Mouse (Mus musculus): Measurements from ENCODE around the gene Myo1d. TPM values are rescaled to one million over a fixed set of nuclear protein-coding genes. Genes with fewer than 3 reads are reported as not detected.

Gene Myo1d
- polyA plus RNA-seq, 1 experiment from 2014 or later: 26.4 TPM

GRCm38 (mm10) chr11:80512313-80513056 is 267.3 kb downstream of the Myo1d start:
- H3K4me3 ChIP-seq (ENCODE audit: low read depth, low read length): no peak overlapping the region
- H3K9ac ChIP-seq (replicated peaks; ENCODE audit: low read depth): no peak overlapping the region
- no peak for TF ChIP-seq CTCF (IDR thresholded peaks at IDR 0.05)
- no peaks in the 10 kb centered on the region; the same call in 1 of the 2 replicates for H3K4me1 ChIP-seq (ENCODE audit: insufficient read depth, low read depth, low read length)
- H3K27me3 ChIP-seq (replicated peaks; ENCODE audit: insufficient read depth, low read length): no peaks in the 10 kb centered on the region
- ATAC-seq: no peak
- H3K27ac ChIP-seq (ENCODE audit: low read length): no peak overlapping the region
- no peaks in the 10 kb centered on the region for H3K9me3 ChIP-seq (ENCODE audit: low read length)
- WGBS: 84% methylated on average over 19 of the region's 19 CpGs
- H3K36me3 ChIP-seq (ENCODE audit: insufficient read depth, low read length): no peaks in the 10 kb centered on the region
- no peak overlapping the region for H3K4me2 ChIP-seq (replicated peaks; ENCODE audit: low read depth, low read length)
- no peak for DNase-seq (ENCODE audit: low spot score)

- Histone ChIP-seq H3K9me3 (ENCODE audit: low read length) (no peaks in the 10 kb centered on the region), H3K9ac (replicated peaks; ENCODE audit: low read depth) (no peak overlapping the region), H3K4me1 (ENCODE audit: insufficient read depth, low read depth, low read length) (no peaks in the 10 kb centered on the region; the same call in 1 of the 2 replicates), H3K27me3 (replicated peaks; ENCODE audit: insufficient read depth, low read length) (no peaks in the 10 kb centered on the region), H3K4me2 (replicated peaks; ENCODE audit: low read depth, low read length) (no peak overlapping the region), H3K27ac (ENCODE audit: low read length) (no peak overlapping the region), H3K36me3 (ENCODE audit: insufficient read depth, low read length) (no peaks in the 10 kb centered on the region), H3K4me3 (ENCODE audit: low read depth, low read length) (no peak overlapping the region)
- WGBS: 75% methylated on average over 10 of the region's 10 CpGs
- ATAC-seq: no peak
- TF ChIP-seq CTCF (IDR thresholded peaks at IDR 0.05) (no peak), EP300 (IDR thresholded peaks at IDR 0.05) (no peak)
- DNase-seq (ENCODE audit: low spot score): no peak
Measured at GRCm38 (mm10) chr11:80510124-80510523, 269.7 kb downstream of the Myo1d start.

- Histone ChIP-seq H3K27ac (ENCODE audit: low read length) (no peak overlapping the region), H3K4me1 (ENCODE audit: insufficient read depth, low read depth, low read length) (no peaks in the 10 kb centered on the region; the same call in 1 of the 2 replicates), H3K4me3 (ENCODE audit: low read depth, low read length) (no peak overlapping the region), H3K9ac (replicated peaks; ENCODE audit: low read depth) (no peak overlapping the region), H3K9me3 (ENCODE audit: low read length) (no peaks in the 10 kb centered on the region), H3K4me2 (replicated peaks; ENCODE audit: low read depth, low read length) (no peak overlapping the region), H3K27me3 (replicated peaks; ENCODE audit: insufficient read depth, low read length) (no peaks in the 10 kb centered on the region), H3K36me3 (ENCODE audit: insufficient read depth, low read length) (no peaks in the 10 kb centered on the region)
- WGBS: 73% methylated on average over 5 of the region's 5 CpGs
- ATAC-seq (no peak), DNase-seq (ENCODE audit: low spot score) (no peak)
- TF ChIP-seq CTCF (IDR thresholded peaks at IDR 0.05): no peak
- TF ChIP-seq EP300 (IDR thresholded peaks at IDR 0.05): no peak
Measured at GRCm38 (mm10) chr11:80509176-80509506, 270.7 kb downstream of the Myo1d start.

- Histone ChIP-seq H3K27me3 (replicated peaks; ENCODE audit: insufficient read depth, low read length) (no peaks in the 10 kb centered on the region), H3K9me3 (ENCODE audit: low read length) (no peaks in the 10 kb centered on the region), H3K4me2 (replicated peaks; ENCODE audit: low read depth, low read length) (no peak overlapping the region), H3K36me3 (ENCODE audit: insufficient read depth, low read length) (no peaks in the 10 kb centered on the region), H3K4me1 (ENCODE audit: insufficient read depth, low read depth, low read length) (no peaks in the 10 kb centered on the region; the same call in 1 of the 2 replicates), H3K4me3 (ENCODE audit: low read depth, low read length) (no peak overlapping the region), H3K27ac (ENCODE audit: low read length) (no peak overlapping the region), H3K9ac (replicated peaks; ENCODE audit: low read depth) (no peak overlapping the region)
- peak; percentile 44 for DNase-seq (ENCODE audit: low spot score)
- TF ChIP-seq EP300 (IDR thresholded peaks at IDR 0.05) (no peak), CTCF (IDR thresholded peaks at IDR 0.05) (no peak)
- ATAC-seq: no peak
- WGBS: 39% methylated on average over 19 of the region's 19 CpGs
Measured at GRCm38 (mm10) chr11:80508361-80509175, 271.3 kb downstream of the Myo1d start.

GRCm38 (mm10) chr11:80507791-80508190 is 272.0 kb downstream of the Myo1d start:
- 86% methylated on average over 6 of the region's 6 CpGs for WGBS
- H3K36me3 ChIP-seq (ENCODE audit: insufficient read depth, low read length): no peaks in the 10 kb centered on the region
- ATAC-seq (no peak), DNase-seq (ENCODE audit: low spot score) (no peak)
- no peak overlapping the region for H3K27ac ChIP-seq (ENCODE audit: low read length)
- H3K9me3 ChIP-seq (ENCODE audit: low read length): no peaks in the 10 kb centered on the region
- no peaks in the 10 kb centered on the region; the same call in 1 of the 2 replicates for H3K4me1 ChIP-seq (ENCODE audit: insufficient read depth, low read depth, low read length)
- no peaks in the 10 kb centered on the region for H3K27me3 ChIP-seq (replicated peaks; ENCODE audit: insufficient read depth, low read length)
- TF ChIP-seq EP300 (IDR thresholded peaks at IDR 0.05) (no peak), CTCF (IDR thresholded peaks at IDR 0.05) (no peak)
- H3K4me2 ChIP-seq (replicated peaks; ENCODE audit: low read depth, low read length): no peak overlapping the region
- no peak overlapping the region for H3K9ac ChIP-seq (replicated peaks; ENCODE audit: low read depth)
- H3K4me3 ChIP-seq (ENCODE audit: low read depth, low read length): no peak overlapping the region

- ATAC-seq: no peak
- no peak for DNase-seq (ENCODE audit: low spot score)
- TF ChIP-seq EP300 (IDR thresholded peaks at IDR 0.05) (no peak), CTCF (IDR thresholded peaks at IDR 0.05) (no peak)
- H3K27me3 ChIP-seq (replicated peaks; ENCODE audit: insufficient read depth, low read length): no peaks in the 10 kb centered on the region
- no peak overlapping the region for H3K27ac ChIP-seq (ENCODE audit: low read length)
- H3K9me3 ChIP-seq (ENCODE audit: low read length): no peaks in the 10 kb centered on the region
- H3K4me2 ChIP-seq (replicated peaks; ENCODE audit: low read depth, low read length): no peak overlapping the region
- no peaks in the 10 kb centered on the region; the same call in 1 of the 2 replicates for H3K4me1 ChIP-seq (ENCODE audit: insufficient read depth, low read depth, low read length)
- no peak overlapping the region for H3K9ac ChIP-seq (replicated peaks; ENCODE audit: low read depth)
- H3K36me3 ChIP-seq (ENCODE audit: insufficient read depth, low read length): no peaks in the 10 kb centered on the region
- H3K4me3 ChIP-seq (ENCODE audit: low read depth, low read length): no peak overlapping the region
Measured at GRCm38 (mm10) chr11:80506483-80506882, 273.3 kb downstream of the Myo1d start.
